Mouse (Mus musculus) MEL (cell line): ENCODE results near the gene Hnrnpf. TPM values are rescaled to one million over a fixed set of nuclear protein-coding genes. Genes with fewer than 3 reads are reported as not detected.

Experiments used
- DNase-seq: peaks from one replicate; pipeline ENCODE4 v3.0.0; 2011; ENCODE audit warnings: low read depth, low spot score
- H3K27ac ChIP-seq: 2 replicates; pipeline ENCODE4 v1.5.1; 2012; ENCODE audit warnings: low read depth, mild to moderate bottlenecking, control low read depth, low read length, moderate library complexity; ENCODE audit not compliant: control insufficient read depth
- H3K27me3 ChIP-seq, 2 experiments: fragments of 150-350 bp in 1 of 2; sonication (generic) in 1 of 2; 2 replicates each; pipeline ENCODE4 v1.6.1; 2012; ENCODE audit warnings: low read length in 2 of 2, mild to moderate bottlenecking in 2 of 2, improper control_type of control experiment in 1 of 2, moderate library complexity in 1 of 2; ENCODE audit not compliant: insufficient read depth in 2 of 2, control insufficient read depth in 1 of 2
- H3K36me3 ChIP-seq, 2 experiments: 2 replicates each; pipeline ENCODE4 v1.6.1; 2012 to 2014; ENCODE audit warnings: low read length in 2 of 2, improper control_type of control experiment in 1 of 2, inconsistent platforms in 1 of 2, mild to moderate bottlenecking in 1 of 2; ENCODE audit not compliant: insufficient read depth in 2 of 2, control insufficient read depth in 1 of 2
- H3K4me1 ChIP-seq, 2 experiments: fragments of 150-350 bp in 1 of 2; sonication (generic) in 1 of 2; 2 replicates each; pipeline ENCODE4 v1.6.1; 2012; ENCODE audit warnings: low read length in 2 of 2, improper control_type of control experiment in 1 of 2, mild to moderate bottlenecking in 1 of 2; ENCODE audit not compliant: insufficient read depth in 2 of 2, control insufficient read depth in 1 of 2
- H3K4me3 ChIP-seq, 2 experiments: fragments of 150-350 bp in 1 of 2; sonication (generic) in 1 of 2; 2 replicates each; pipeline ENCODE4 v1.5.1; 2012; ENCODE audit warnings: low read depth in 2 of 2, low read length in 2 of 2, mild to moderate bottlenecking in 2 of 2, moderate library complexity in 2 of 2, control low read depth in 1 of 2, improper control_type of control experiment in 1 of 2; ENCODE audit not compliant: control insufficient read depth in 1 of 2, insufficient read depth in 1 of 2
- H3K79me2 ChIP-seq: 2 replicates; pipeline ENCODE4 v1.6.1; 2012; ENCODE audit warnings: mild to moderate bottlenecking, low read length, moderate library complexity; ENCODE audit not compliant: control insufficient read depth, poor library complexity, insufficient read depth
- H3K9ac ChIP-seq: 2 replicates; pipeline ENCODE4 v1.6.1; 2012; ENCODE audit warnings: low read depth, mild to moderate bottlenecking, control low read depth, low read length, moderate library complexity; ENCODE audit not compliant: control insufficient read depth, poor library complexity, severe bottlenecking
- H3K9me3 ChIP-seq: fragments of 150-350 bp; sonication (generic); replicated peaks from 2 replicates; pipeline ENCODE4 v1.6.1; 2012; ENCODE audit warnings: mild to moderate bottlenecking, low read length, improper control_type of control experiment, moderate library complexity; ENCODE audit not compliant: insufficient read depth
- BHLHE40 ChIP-seq: IDR thresholded peaks from 2 replicates; pipeline ENCODE4 v1.6.1; 2012; ENCODE audit warnings: low read depth, mild to moderate bottlenecking, inconsistent platforms, low read length, improper control_type of control experiment, borderline replicate concordance
- CHD1 ChIP-seq: IDR thresholded peaks from 2 replicates; pipeline ENCODE4 v1.6.1; 2012; ENCODE audit warnings: low read depth, mild to moderate bottlenecking, inconsistent platforms, low read length, improper control_type of control experiment
- CHD2 ChIP-seq: IDR thresholded peaks from 2 replicates; pipeline ENCODE4 v1.6.1; 2011; ENCODE audit warnings: low read length, improper control_type of control experiment
- GATA1 ChIP-seq: IDR thresholded peaks from 2 replicates; pipeline ENCODE4 v1.6.1; 2011; ENCODE audit warnings: low read depth, low read length, improper control_type of control experiment
- MAFK ChIP-seq: IDR thresholded peaks from 2 replicates; pipeline ENCODE4 v1.6.1; 2011; ENCODE audit warnings: low read depth, mild to moderate bottlenecking, low read length, improper control_type of control experiment, borderline replicate concordance
- MAX ChIP-seq: IDR thresholded peaks from 2 replicates; pipeline ENCODE4 v1.6.1; 2011; ENCODE audit warnings: low read length, improper control_type of control experiment
- MEF2A ChIP-seq: IDR thresholded peaks from 2 replicates; pipeline ENCODE4 v1.6.1; 2014; ENCODE audit warnings: low read depth, mild to moderate bottlenecking, inconsistent platforms, low read length, improper control_type of control experiment; ENCODE audit not compliant: poor library complexity, insufficient replicate concordance, severe bottlenecking; ENCODE audit errors: extremely low read depth
- MYB ChIP-seq: IDR thresholded peaks from 2 replicates; pipeline ENCODE4 v1.6.1; 2011; ENCODE audit warnings: mild to moderate bottlenecking, low read depth, low read length, improper control_type of control experiment
- NELFE ChIP-seq: IDR thresholded peaks from 2 replicates; pipeline ENCODE4 v1.6.1; 2011; ENCODE audit warnings: low read depth, low read length, improper control_type of control experiment
- POLR2AphosphoS2 ChIP-seq: IDR thresholded peaks from 2 replicates; pipeline ENCODE4 v1.6.1; 2011; ENCODE audit warnings: low read length, improper control_type of control experiment
- RAD21 ChIP-seq: IDR thresholded peaks from 2 replicates; pipeline ENCODE4 v1.6.1; 2011; ENCODE audit warnings: mild to moderate bottlenecking, low read depth, low read length, improper control_type of control experiment
- RCOR1 ChIP-seq: IDR thresholded peaks from 2 replicates; pipeline ENCODE4 v1.6.1; 2012; ENCODE audit warnings: low read depth, mild to moderate bottlenecking, inconsistent platforms, low read length, improper control_type of control experiment
- SMC3 ChIP-seq: IDR thresholded peaks from 2 replicates; pipeline ENCODE4 v1.6.1; 2011; ENCODE audit warnings: low read depth, low read length, improper control_type of control experiment
- TAL1 ChIP-seq: IDR thresholded peaks from 2 replicates; pipeline ENCODE4 v1.6.1; 2012; ENCODE audit warnings: mild to moderate bottlenecking, inconsistent platforms, low read length, moderate library complexity, mixed read lengths
- TBP ChIP-seq: IDR thresholded peaks from 2 replicates; pipeline ENCODE4 v1.8.0; 2011; ENCODE audit warnings: low read depth, low read length, improper control_type of control experiment
- UBTF ChIP-seq: IDR thresholded peaks from 2 replicates; pipeline ENCODE4 v1.6.1; 2012; ENCODE audit warnings: low read depth, mild to moderate bottlenecking, inconsistent platforms, low read length, improper control_type of control experiment, moderate library complexity, borderline replicate concordance; ENCODE audit not compliant: insufficient read depth
- USF1 ChIP-seq: IDR thresholded peaks from 2 replicates; pipeline ENCODE4 v1.6.1; 2014; ENCODE audit warnings: low read depth, mild to moderate bottlenecking, inconsistent platforms, low read length, improper control_type of control experiment, moderate library complexity
- ZC3H11A ChIP-seq: IDR thresholded peaks from 2 replicates; pipeline ENCODE4 v1.6.1; 2012; ENCODE audit warnings: low read depth, mild to moderate bottlenecking, inconsistent platforms, low read length, improper control_type of control experiment
- ZMIZ1 ChIP-seq: IDR thresholded peaks from 2 replicates; pipeline ENCODE4 v1.6.1; 2012; ENCODE audit warnings: low read depth, mild to moderate bottlenecking, inconsistent platforms, low read length, improper control_type of control experiment, moderate library complexity
- ZNF384 ChIP-seq: IDR thresholded peaks from 2 replicates; pipeline ENCODE4 v1.6.1; 2012; ENCODE audit warnings: low read depth, mild to moderate bottlenecking, inconsistent platforms, low read length, improper control_type of control experiment
- polyA plus RNA-seq, 2 experiments: library from polyadenylated mRNA; stranded (reverse) in 1 of 2; unstranded in 1 of 2; fragments of >175 nt in 1 of 2; fragments of >200 nt in 1 of 2; gene quantifications; 2 replicates each; pipeline versions ENCODE4 v1.2.1 to v1.2.4; 2012; ENCODE audit warnings: low replicate concordance in 2 of 2, low read depth in 1 of 2; ENCODE audit not compliant: insufficient read length in 2 of 2, insufficient read depth in 1 of 2, missing spikeins in 1 of 2
- total RNA-seq: library from RNA; depleted of rRNA; stranded (reverse); fragments of 300-350 nt; gene quantifications from 2 replicates; pipeline ENCODE4 v1.2.3, GENCODE M21; 2012

The Hnrnpf gene
- total and polyA plus RNA-seq, 3 experiments: 722 to 2,287 (median 882) TPM

GRCm38 (mm10) chr6:117938951-117939350 lies 38.8 kb downstream of the Hnrnpf start:
- H3K27me3 ChIP-seq: no peaks in the 10 kb centered on the region
- no peak overlapping the region for H3K27ac ChIP-seq
- no peaks in the 10 kb centered on the region for H3K79me2 ChIP-seq
- no peak overlapping the region for H3K9ac ChIP-seq
- no peak for DNase-seq
- H3K9me3 ChIP-seq: no peaks in the 10 kb centered on the region
- H3K36me3 ChIP-seq: no peaks in the 10 kb centered on the region
- no peak overlapping the region for H3K4me3 ChIP-seq
- TF ChIP-seq MYB: no peak
- TF ChIP-seq ZC3H11A: no peak
- TF ChIP-seq GATA1: no peak
- TF ChIP-seq USF1: no peak
- TF ChIP-seq CHD1: no peak
- TF ChIP-seq SMC3: no peak
- 0 out of 4 replicates have a peak, but pooled peaks cover 0 to 4% of the 10 kb centered on the region in 2 experiments for H3K4me1 ChIP-seq

GRCm38 (mm10) chr6:117942769-117943168 lies 42.6 kb downstream of the Hnrnpf start:
- TF ChIP-seq UBTF (no peak), MAX (no peak), CHD2 (no peak), ZC3H11A (no peak), TAL1 (no peak), TBP (no peak), MEF2A (no peak), NELFE (no peak), POLR2AphosphoS2 (no peak), MAFK (no peak), BHLHE40 (no peak), RCOR1 (no peak), RAD21 (no peak), ZMIZ1 (no peak), ZNF384 (no peak), SMC3 (no peak)
- Histone ChIP-seq H3K4me1 (no peaks in the 10 kb centered on the region), H3K9me3 (no peaks in the 10 kb centered on the region)

More at GRCm38 (mm10) chr6:117942769-117943168, 42.6 kb downstream of the Hnrnpf start:
- DNase-seq: no peak
- H3K4me3 ChIP-seq: no peak overlapping the region
- H3K27ac ChIP-seq: no peak overlapping the region
- H3K79me2 ChIP-seq: no peaks in the 10 kb centered on the region
- no peaks in the 10 kb centered on the region for H3K27me3 ChIP-seq
- no peaks in the 10 kb centered on the region for H3K36me3 ChIP-seq
- H3K9ac ChIP-seq: no peak overlapping the region
